Mouse (Mus musculus) T-cell, adult 2 months (primary cell): ENCODE measurements at regions not wholly inside any gene's neighbourhood (a gene's known extent, or its start where the extent isn't known, plus 50 kb on each side); places are given as distances from the start of the nearest gene placed in this dataset.

Source experiments
- DNase-seq: peaks from one replicate; pipeline ENCODE4 v3.0.0; 2022; ENCODE audit warnings: low spot score

- no peak for DNase-seq
Measured at GRCm38 (mm10) chr6:35458250-35458649, 81.4 kb downstream of the Mtpn start.

GRCm38 (mm10) chr6:35445007-35445406, 94.7 kb downstream of the Mtpn start:
- DNase-seq = no peak

- no peak for DNase-seq
Measured at GRCm38 (mm10) chr6:35426301-35426700, 100.4 kb upstream of the Fam180a start.

GRCm38 (mm10) chr6:35424521-35424920, 98.6 kb upstream of the Fam180a start:
- DNase-seq = no peak

GRCm38 (mm10) chr6:35420924-35421323, 95.0 kb upstream of the Fam180a start:
- no peak for DNase-seq

GRCm38 (mm10) chr6:35405044-35405443, 79.1 kb upstream of the Fam180a start:
- no peak for DNase-seq

GRCm38 (mm10) chr6:35403341-35403910, 77.5 kb upstream of the Fam180a start:
- DNase-seq = no peak

GRCm38 (mm10) chr6:35395726-35396125, 69.8 kb upstream of the Fam180a start:
- DNase-seq = no peak

- DNase-seq = no peak
Measured at GRCm38 (mm10) chr6:35388827-35389226, 62.9 kb upstream of the Fam180a start.

GRCm38 (mm10) chr6:35381536-35381935, 55.6 kb upstream of the Fam180a start:
- no peak for DNase-seq

GRCm38 (mm10) chr6:35380721-35381466, 55.0 kb upstream of the Fam180a start:
- DNase-seq = peak; percentile 9

GRCm38 (mm10) chr6:35379890-35380289, 53.9 kb upstream of the Fam180a start:
- peak; percentile 72 for DNase-seq

GRCm38 (mm10) chr6:35378851-35379250, 52.9 kb upstream of the Fam180a start:
- no peak for DNase-seq

GRCm38 (mm10) chr6:35377535-35377934, 51.6 kb upstream of the Fam180a start:
- DNase-seq = no peak

- DNase-seq = no peak
Measured at GRCm38 (mm10) chr6:35376526-35376925, 50.6 kb upstream of the Fam180a start.
